Mouse (Mus musculus): Measurements from ENCODE around the gene Prkca. TPM values are rescaled to one million over a fixed set of nuclear protein-coding genes. Genes with fewer than 3 reads are reported as not detected.

The Prkca gene
- polyA plus RNA-seq, 1 experiment, result 16.8 TPM

GRCm38 (mm10) chr11:108352842-108353388 lies 9.2 kb upstream of the Prkca start:
- no peak overlapping the region for H3K27ac ChIP-seq (ENCODE audit: insufficient read depth, low read length)
- H3K4me1 ChIP-seq (ENCODE audit: control insufficient read depth, insufficient read depth, low read length), result no peaks in the 10 kb centered on the region
- no peaks in the 10 kb centered on the region for H3K27me3 ChIP-seq (ENCODE audit: control insufficient read depth, insufficient read depth, low read length)
- no peak for TF ChIP-seq CTCF (IDR thresholded peaks at IDR 0.05; ENCODE audit: borderline replicate concordance, insufficient read depth, low read depth, low read length)
- no peak for TF ChIP-seq POLR2A (IDR thresholded peaks at IDR 0.05; ENCODE audit: borderline replicate concordance, insufficient read depth, low read length)
- no peak for DNase-seq
- 91% methylated on average over 10 of the region's 10 CpGs for WGBS
- H3K4me3 ChIP-seq (replicated peaks; ENCODE audit: insufficient read depth, low read depth, low read length), result no peak overlapping the region

- no peak for DNase-seq
- Histone ChIP-seq H3K27ac (ENCODE audit: insufficient read depth, low read length) (no peak overlapping the region), H3K4me1 (ENCODE audit: control insufficient read depth, insufficient read depth, low read length) (no peaks in the 10 kb centered on the region), H3K27me3 (ENCODE audit: control insufficient read depth, insufficient read depth, low read length) (no peaks in the 10 kb centered on the region), H3K4me3 (replicated peaks; ENCODE audit: insufficient read depth, low read depth, low read length) (no peak overlapping the region)
- 84% methylated on average over 4 of the region's 4 CpGs for WGBS
- no peak for TF ChIP-seq CTCF (IDR thresholded peaks at IDR 0.05; ENCODE audit: borderline replicate concordance, insufficient read depth, low read depth, low read length)
Observed at GRCm38 (mm10) chr11:108350799-108351198, 7.1 kb upstream of the Prkca start.

GRCm38 (mm10) chr11:108345321-108345720 lies 1.6 kb upstream of the Prkca start:
- TF ChIP-seq POLR2A (IDR thresholded peaks at IDR 0.05; ENCODE audit: borderline replicate concordance, insufficient read depth, low read length) (no peak), CTCF (IDR thresholded peaks at IDR 0.05; ENCODE audit: borderline replicate concordance, insufficient read depth, low read depth, low read length) (no peak)
- no peak overlapping the region for H3K27ac ChIP-seq (ENCODE audit: insufficient read depth, low read length)
- H3K4me3 ChIP-seq (replicated peaks; ENCODE audit: insufficient read depth, low read depth, low read length), result no peak overlapping the region
- no peaks in the 10 kb centered on the region for H3K27me3 ChIP-seq (ENCODE audit: control insufficient read depth, insufficient read depth, low read length)
- DNase-seq, result no peak
- H3K4me1 ChIP-seq (ENCODE audit: control insufficient read depth, insufficient read depth, low read length), result no peaks in the 10 kb centered on the region
- 98% methylated on average over 2 of the region's 2 CpGs for WGBS

- TF ChIP-seq CTCF (IDR thresholded peaks at IDR 0.05; ENCODE audit: borderline replicate concordance, insufficient read depth, low read depth, low read length) (no peak), POLR2A (IDR thresholded peaks at IDR 0.05; ENCODE audit: borderline replicate concordance, insufficient read depth, low read length) (no peak)
- 74% methylated on average over 8 of the region's 8 CpGs for WGBS
- Histone ChIP-seq H3K4me3 (replicated peaks; ENCODE audit: insufficient read depth, low read depth, low read length) (no peak overlapping the region), H3K27me3 (ENCODE audit: control insufficient read depth, insufficient read depth, low read length) (no peaks in the 10 kb centered on the region), H3K27ac (ENCODE audit: insufficient read depth, low read length) (no peak overlapping the region), H3K4me1 (ENCODE audit: control insufficient read depth, insufficient read depth, low read length) (no peaks in the 10 kb centered on the region)
- DNase-seq, result peak in 1 of 2 experiments; percentile 12
Observed at GRCm38 (mm10) chr11:108344759-108345158, 1.0 kb upstream of the Prkca start.

GRCm38 (mm10) chr11:108342781-108343768 lies 653 bp downstream of the Prkca start, which contains the start of gene Apoh:
TSS of gene Apoh (plus strand) at chr11:108343354.
- peak; percentile 60 to 67 for DNase-seq
- no peaks in the 10 kb centered on the region for H3K4me1 ChIP-seq (ENCODE audit: control insufficient read depth, insufficient read depth, low read length)
- H3K27me3 ChIP-seq (ENCODE audit: control insufficient read depth, insufficient read depth, low read length), result no peaks in the 10 kb centered on the region
- peak within 1 kb of the TSS; percentile 90 for H3K27ac ChIP-seq (ENCODE audit: insufficient read depth, low read length)
- H3K4me3 ChIP-seq (replicated peaks; ENCODE audit: insufficient read depth, low read depth, low read length), result peak within 1 kb of the TSS; percentile 65
- no peak for TF ChIP-seq CTCF (IDR thresholded peaks at IDR 0.05; ENCODE audit: borderline replicate concordance, insufficient read depth, low read depth, low read length)
- no peak for TF ChIP-seq POLR2A (IDR thresholded peaks at IDR 0.05; ENCODE audit: borderline replicate concordance, insufficient read depth, low read length)
- under 1% methylated on average over 75 of the region's 75 CpGs for WGBS

- Histone ChIP-seq H3K4me1 (ENCODE audit: control insufficient read depth, insufficient read depth, low read length) (no peaks in the 10 kb centered on the region), H3K27me3 (ENCODE audit: control insufficient read depth, insufficient read depth, low read length) (no peaks in the 10 kb centered on the region), H3K27ac (ENCODE audit: insufficient read depth, low read length) (no peak overlapping the region), H3K4me3 (replicated peaks; ENCODE audit: insufficient read depth, low read depth, low read length) (peak overlapping the region; percentile 24)
- no peak for TF ChIP-seq CTCF (IDR thresholded peaks at IDR 0.05; ENCODE audit: borderline replicate concordance, insufficient read depth, low read depth, low read length)
- no peak for TF ChIP-seq POLR2A (IDR thresholded peaks at IDR 0.05; ENCODE audit: borderline replicate concordance, insufficient read depth, low read length)
- no peak for DNase-seq
- 65% methylated on average over 8 of the region's 8 CpGs for WGBS
Observed at GRCm38 (mm10) chr11:108341783-108342182, 1.9 kb downstream of the Prkca start.

GRCm38 (mm10) chr11:108340293-108340692 lies 3.4 kb downstream of the Prkca start:
- TF ChIP-seq CTCF (IDR thresholded peaks at IDR 0.05; ENCODE audit: borderline replicate concordance, insufficient read depth, low read depth, low read length) (no peak), POLR2A (IDR thresholded peaks at IDR 0.05; ENCODE audit: borderline replicate concordance, insufficient read depth, low read length) (no peak)
- Histone ChIP-seq H3K27me3 (ENCODE audit: control insufficient read depth, insufficient read depth, low read length) (no peaks in the 10 kb centered on the region), H3K4me3 (replicated peaks; ENCODE audit: insufficient read depth, low read depth, low read length) (no peak overlapping the region), H3K27ac (ENCODE audit: insufficient read depth, low read length) (no peak overlapping the region), H3K4me1 (ENCODE audit: control insufficient read depth, insufficient read depth, low read length) (no peaks in the 10 kb centered on the region)
- no peak for DNase-seq
- 94% methylated on average over 4 of the region's 4 CpGs for WGBS

GRCm38 (mm10) chr11:108336445-108336844 lies 7.3 kb downstream of the Prkca start:
- H3K27ac ChIP-seq (ENCODE audit: insufficient read depth, low read length), result no peak overlapping the region
- H3K4me3 ChIP-seq (replicated peaks; ENCODE audit: insufficient read depth, low read depth, low read length), result no peak overlapping the region
- H3K27me3 ChIP-seq (ENCODE audit: control insufficient read depth, insufficient read depth, low read length), result no peaks in the 10 kb centered on the region
- whole genome bisulfite sequencing, result 50% methylated on average over 5 of the region's 5 CpGs
- TF ChIP-seq POLR2A (IDR thresholded peaks at IDR 0.05; ENCODE audit: borderline replicate concordance, insufficient read depth, low read length) (no peak), CTCF (IDR thresholded peaks at IDR 0.05; ENCODE audit: borderline replicate concordance, insufficient read depth, low read depth, low read length) (no peak)
- no peaks in the 10 kb centered on the region for H3K4me1 ChIP-seq (ENCODE audit: control insufficient read depth, insufficient read depth, low read length)
- no peak for DNase-seq

Measured in cerebellum, adult 2 months (tissue).